Comparison of ENCODE assay signal across 8 mouse cellular contexts in genomic region chr6:122819306-122820070, GRCm38 (mm10). TPM values are rescaled to one million over a fixed set of nuclear protein-coding genes. Genes with fewer than 3 reads are reported as not detected.
DNase-seq lines count a peak whose midpoint lies in the region; ATAC-seq and TF ChIP-seq lines count a peak whose summit lies in the region.

Gene Foxj2, plus strand, starts transcription at chr6:122819914.

- TF ChIP-seq CTCF in brain, embryonic 14.5 days (IDR thresholded peaks at IDR 0.05; ENCODE audit: borderline replicate concordance, extremely low read depth, insufficient read depth, insufficient read length): no peak

- ATAC-seq in CD4-positive, CD25-positive, alpha-beta regulatory T cell, adult 4 months: peak; percentile 52
- ATAC-seq in forebrain, embryonic 11.5 days (replicated peaks; ENCODE audit: low FRiP score): peak; percentile 87
- ATAC-seq in heart, embryonic 16.5 days (replicated peaks; ENCODE audit: extremely low read depth, insufficient read depth, low FRiP score): peak; percentile 87
- ATAC-seq in liver, embryonic 16.5 days (ENCODE audit: low read depth): peak; percentile 91
- peak; percentile 84 for ATAC-seq in neural tube, embryonic 12.5 days (ENCODE audit: low FRiP score, low read depth)

- peak within 1 kb of the TSS; percentile 87 for H3K9ac ChIP-seq in forebrain, embryonic 11.5 days (ENCODE audit: low read length)
- H3K9ac ChIP-seq in heart, embryonic 16.5 days (ENCODE audit: low read length): peak within 1 kb of the TSS; percentile 92
- H3K9ac ChIP-seq in liver, embryonic 16.5 days (ENCODE audit: low read depth, low read length): peak within 1 kb of the TSS; percentile 95
- H3K9ac ChIP-seq in neural tube, embryonic 12.5 days: peak within 1 kb of the TSS; percentile 93

- DNase-seq in brain, embryonic 14.5 days (ENCODE audit: low read depth): peak; percentile 63
- DNase-seq in forebrain, embryonic 11.5 days (ENCODE audit: low spot score): peak; percentile 84
- peak; percentile 89 for DNase-seq in kidney, postnatal 14 days
- peak; percentile 86 for DNase-seq in testis, postnatal 10 days (ENCODE audit: low spot score)

- WGBS in forebrain, embryonic 11.5 days: 3% methylated on average over 43 of the region's 61 CpGs
- WGBS in heart, embryonic 16.5 days: 2% methylated on average over 40 of the region's 61 CpGs
- WGBS in liver, embryonic 16.5 days (ENCODE audit: insufficient replicate concordance): 3% methylated on average over 61 of the region's 61 CpGs
- WGBS in neural tube, embryonic 12.5 days: 2% methylated on average over 61 of the region's 61 CpGs

- peaks cover 7% of the 10 kb centered on the region; the same call in 1 of the 2 replicates for H3K4me1 ChIP-seq in forebrain, embryonic 11.5 days (replicated peaks; ENCODE audit: control insufficient read depth, insufficient read depth, low read length)
- H3K4me1 ChIP-seq in heart, embryonic 16.5 days (ENCODE audit: control insufficient read depth, insufficient read depth, low read length): peaks cover 34% of the 10 kb centered on the region
- peaks cover 29% of the 10 kb centered on the region for H3K4me1 ChIP-seq in liver, embryonic 16.5 days (ENCODE audit: control insufficient read depth, low read depth, low read length)
- peaks cover 21% of the 10 kb centered on the region for H3K4me1 ChIP-seq in neural tube, embryonic 12.5 days

- H3K27me3 ChIP-seq in forebrain, embryonic 11.5 days (ENCODE audit: control insufficient read depth, insufficient read depth, low read length): no peaks in the 10 kb centered on the region
- H3K27me3 ChIP-seq in heart, embryonic 16.5 days (ENCODE audit: control insufficient read depth, insufficient read depth, low read length): no peaks in the 10 kb centered on the region
- H3K27me3 ChIP-seq in liver, embryonic 16.5 days (ENCODE audit: control insufficient read depth, insufficient read depth, low read depth, low read length): peaks cover 7% of the 10 kb centered on the region; the same call in 1 of the 2 replicates
- 0 out of 2 replicates have a peak, but pooled peaks cover 2% of the 10 kb centered on the region for H3K27me3 ChIP-seq in neural tube, embryonic 12.5 days (replicated peaks)

- peak; percentile 55; the same call in 1 of the 2 replicates for TF ChIP-seq POLR2A in brain, embryonic 14.5 days (IDR thresholded peaks at IDR 0.05; ENCODE audit: borderline replicate concordance, extremely low read depth, insufficient read depth, insufficient read length, poor library complexity, severe bottlenecking)

- H3K27ac ChIP-seq in forebrain, embryonic 11.5 days (ENCODE audit: low read depth, low read length): no peak within 1 kb of the TSS
- H3K27ac ChIP-seq in heart, embryonic 16.5 days (ENCODE audit: low read length): peak within 1 kb of the TSS; percentile 86
- H3K27ac ChIP-seq in liver, embryonic 16.5 days (ENCODE audit: low read length): peak within 1 kb of the TSS; percentile 63
- peak within 1 kb of the TSS; percentile 15; the same call in 1 of the 2 replicates for H3K27ac ChIP-seq in neural tube, embryonic 12.5 days

- peak within 1 kb of the TSS; percentile 57 for H3K4me2 ChIP-seq in forebrain, embryonic 11.5 days (ENCODE audit: low read depth, low read length, severe bottlenecking)
- H3K4me2 ChIP-seq in heart, embryonic 16.5 days (ENCODE audit: low read depth, low read length): peak within 1 kb of the TSS; percentile 88
- H3K4me2 ChIP-seq in liver, embryonic 16.5 days (ENCODE audit: low read depth, low read length): peak within 1 kb of the TSS; percentile 98
- H3K4me2 ChIP-seq in neural tube, embryonic 12.5 days (replicated peaks): peak within 1 kb of the TSS; percentile 91

- no peaks in the 10 kb centered on the region for H3K9me3 ChIP-seq in forebrain, embryonic 11.5 days (ENCODE audit: control insufficient read depth, low read length)
- H3K9me3 ChIP-seq in heart, embryonic 16.5 days (replicated peaks; ENCODE audit: control insufficient read depth, low read length): no peaks in the 10 kb centered on the region
- no peaks in the 10 kb centered on the region for H3K9me3 ChIP-seq in liver, embryonic 16.5 days (replicated peaks; ENCODE audit: control insufficient read depth, low read length)
- no peaks in the 10 kb centered on the region for H3K9me3 ChIP-seq in neural tube, embryonic 12.5 days

- peak within 1 kb of the TSS; percentile 82 for H3K4me3 ChIP-seq in forebrain, embryonic 11.5 days (ENCODE audit: low read depth, low read length)
- H3K4me3 ChIP-seq in heart, embryonic 16.5 days (ENCODE audit: low read length): peak within 1 kb of the TSS; percentile 80
- peak within 1 kb of the TSS; percentile 78 for H3K4me3 ChIP-seq in liver, embryonic 16.5 days (ENCODE audit: low read depth, low read length)
- H3K4me3 ChIP-seq in neural tube, embryonic 12.5 days: peak within 1 kb of the TSS; percentile 84

- H3K36me3 ChIP-seq in forebrain, embryonic 11.5 days (ENCODE audit: control insufficient read depth, insufficient read depth, low read length): no peaks in the 10 kb centered on the region
- H3K36me3 ChIP-seq in heart, embryonic 16.5 days (ENCODE audit: control insufficient read depth, insufficient read depth): 0 out of 2 replicates have a peak, but pooled peaks cover 2% of the 10 kb centered on the region
- H3K36me3 ChIP-seq in liver, embryonic 16.5 days (ENCODE audit: control insufficient read depth, insufficient read depth): no peaks in the 10 kb centered on the region
- no peaks in the 10 kb centered on the region for H3K36me3 ChIP-seq in neural tube, embryonic 12.5 days

RNA-seq across cellular contexts. Expression of gene Foxj2, which starts in this region (rescaled TPM):
- 1 to 10 TPM; 8.5 to 9.2 TPM for polyA plus RNA-seq in CD4-positive, CD25-positive, alpha-beta regulatory T cell, adult 4 months (2017; shearing (Covaris generic))
- polyA plus RNA-seq in brain, embryonic 14.5 days (2012; rRNA removed): 5.9 and 12.5 TPM in 2 replicates
- 5.0 and 5.4 TPM in 2 replicates for polyA plus RNA-seq in forebrain, embryonic 11.5 days (2014; fragmentation: Nextera tagmentation; extraction: Ambion mirVana)
- 6.1 TPM in 2 replicates for polyA plus RNA-seq in heart, embryonic 16.5 days (2015; fragmentation: Nextera tagmentation; extraction: Ambion mirVana)
- 1.3 and 1.5 TPM in 2 replicates for polyA plus RNA-seq in liver, embryonic 16.5 days (2015; fragmentation: Nextera tagmentation; extraction: Ambion mirVana)
- 5.5 TPM in 2 replicates for polyA plus RNA-seq in neural tube, embryonic 12.5 days (2016; fragmentation: Nextera tagmentation; extraction: Ambion mirVana)
